ENCODE assay signal across 8 mouse cellular contexts in the genomic region with DNA sequence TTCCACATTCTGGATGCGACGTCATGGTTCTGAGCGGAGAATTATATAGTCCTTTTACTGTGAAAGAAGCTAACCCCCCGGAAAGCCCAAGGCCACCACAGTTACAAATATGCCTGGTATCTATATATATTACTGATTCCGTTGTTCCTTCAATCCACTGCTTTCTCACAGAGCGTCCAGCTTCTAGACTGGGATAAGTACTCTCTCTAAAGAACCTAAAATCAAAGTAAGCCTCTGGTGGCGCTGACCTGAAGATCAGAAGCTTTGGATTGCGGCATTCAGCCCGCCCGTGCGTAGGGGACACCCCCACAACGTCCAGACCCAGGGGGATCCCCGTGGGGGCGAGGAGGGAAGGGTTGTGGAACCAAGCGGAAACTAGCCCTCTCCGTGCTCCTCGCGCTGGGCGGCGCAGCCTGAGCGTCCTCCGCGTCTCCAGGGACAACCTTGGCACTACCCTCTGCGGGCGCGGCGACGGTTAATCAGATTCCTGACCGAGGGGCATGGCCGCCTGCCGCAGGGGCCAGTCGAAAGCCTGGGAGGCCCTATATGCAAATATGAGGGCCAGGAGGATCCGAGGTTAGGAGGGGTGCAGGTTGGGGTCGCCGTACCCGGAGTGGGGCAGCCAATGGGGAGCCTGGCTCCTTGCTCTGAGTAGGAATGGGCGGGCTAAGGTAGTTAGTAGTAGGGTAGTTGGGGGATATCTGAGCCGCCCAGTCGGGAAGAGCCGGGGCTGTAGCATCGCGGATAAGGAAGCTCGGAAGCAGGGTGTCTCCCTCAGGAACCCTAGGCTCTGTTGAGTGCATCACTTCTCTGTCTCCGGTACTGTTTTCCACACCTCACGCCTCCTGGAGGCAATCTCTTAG. TPM values are rescaled to one million over a fixed set of nuclear protein-coding genes. Genes with fewer than 3 reads are reported as not detected.
DNase-seq lines count a peak whose midpoint lies in the region; ATAC-seq and TF ChIP-seq lines count a peak whose summit lies in the region.

No protein-coding gene starts in this region.

- H3K9me3 ChIP-seq in erythroblast, embryonic 14.5 days (ENCODE audit: control insufficient read depth, low read length): no peaks in the 10 kb centered on the region
- H3K9me3 ChIP-seq in forebrain, embryonic 16.5 days (ENCODE audit: control insufficient read depth, low read length): no peaks in the 10 kb centered on the region

- ATAC-seq in erythroblast, adult 5-6 weeks (replicated peaks; ENCODE audit: low FRiP score, poor library complexity, severe bottlenecking): no peak
- peak; percentile 36 for ATAC-seq in forebrain, embryonic 16.5 days

- H3K4me3 ChIP-seq in erythroblast, embryonic 14.5 days (replicated peaks): peak overlapping the region; percentile 16
- peak overlapping the region; percentile 47 for H3K4me3 ChIP-seq in forebrain, embryonic 16.5 days (replicated peaks; ENCODE audit: low read length)
- peak overlapping the region; percentile 44 for H3K4me3 ChIP-seq in small intestine, adult 2 months (ENCODE audit: low read depth, low read length)

- peak overlapping the region; percentile 72 for H3K4me2 ChIP-seq in forebrain, embryonic 16.5 days (ENCODE audit: low read length)

- no peak for TF ChIP-seq CTCF in small intestine, adult 2 months (IDR thresholded peaks at IDR 0.05; ENCODE audit: extremely low read depth, insufficient read length, insufficient replicate concordance, low read depth, low read length)

- H3K27ac ChIP-seq in forebrain, embryonic 16.5 days (ENCODE audit: low read length): no peak overlapping the region
- no peak overlapping the region for H3K27ac ChIP-seq in small intestine, adult 2 months (ENCODE audit: insufficient read depth, low read depth, low read length)

- no peaks in the 10 kb centered on the region for H3K36me3 ChIP-seq in erythroblast, embryonic 14.5 days (ENCODE audit: control insufficient read depth)
- H3K36me3 ChIP-seq in forebrain, embryonic 16.5 days (ENCODE audit: control insufficient read depth, insufficient read depth): no peaks in the 10 kb centered on the region
- no peaks in the 10 kb centered on the region for H3K36me3 ChIP-seq in small intestine, adult 2 months (ENCODE audit: control insufficient read depth, insufficient read depth, low read length)

- peaks cover 44% of the 10 kb centered on the region for H3K27me3 ChIP-seq in erythroblast, embryonic 14.5 days (ENCODE audit: control insufficient read depth)
- peaks cover 32% of the 10 kb centered on the region for H3K27me3 ChIP-seq in forebrain, embryonic 16.5 days (replicated peaks; ENCODE audit: control insufficient read depth, insufficient read depth, low read length)
- peaks cover 19% of the 10 kb centered on the region for H3K27me3 ChIP-seq in small intestine, adult 2 months (ENCODE audit: control insufficient read depth, insufficient read depth, low read length)

- H3K4me1 ChIP-seq in erythroblast, embryonic 14.5 days (ENCODE audit: control insufficient read depth): no peaks in the 10 kb centered on the region
- H3K4me1 ChIP-seq in forebrain, embryonic 16.5 days (replicated peaks; ENCODE audit: control insufficient read depth, insufficient read depth, low read length): peaks cover 6% of the 10 kb centered on the region
- peaks cover 5% of the 10 kb centered on the region for H3K4me1 ChIP-seq in small intestine, adult 2 months (ENCODE audit: control insufficient read depth, insufficient read depth, insufficient read length, low read length)

- DNase-seq in ZHBTc4 (ENCODE audit: low read depth, low spot score): peak; percentile 66
- peak; percentile 7 for DNase-seq in kidney, adult 9 months
- DNase-seq in lung, postnatal 10 days: peak; percentile 22
- DNase-seq in thymus, postnatal 14 days: no peak

- TF ChIP-seq POLR2A in small intestine, adult 2 months (IDR thresholded peaks at IDR 0.05; ENCODE audit: low read depth, low read length): no peak

- WGBS in forebrain, embryonic 16.5 days: 3% methylated on average over 45 of the region's 45 CpGs
- 4% methylated on average over 45 of the region's 45 CpGs for WGBS in small intestine, adult 2 months

- peak overlapping the region; percentile 40 for H3K9ac ChIP-seq in forebrain, embryonic 16.5 days (replicated peaks; ENCODE audit: low read depth, low read length)

RNA-seq across cellular contexts. Expression of gene Ttll6, which starts 9.3 kb away (rescaled TPM):
- polyA plus RNA-seq in erythroblast, embryonic 14.5 days (2012): not detected in 2 replicates
- not detected in 2 replicates for total RNA-seq in erythroblast, adult 5-6 weeks (2015; ENCODE audit: low replicate concordance)
- total RNA-seq in erythroblast, adult 5-6 weeks (2017; ENCODE audit: low replicate concordance): not detected in 2 replicates
- 0.09 and 0.11 TPM in 2 replicates for polyA plus RNA-seq in forebrain, embryonic 16.5 days (2015; fragmentation: Nextera tagmentation; extraction: Ambion mirVana)
- polyA plus RNA-seq in small intestine, adult 2 months (2012; rRNA removed): 0.11 TPM in 1 of 2 replicates, not detected in the other

RNA-seq across cellular contexts. Expression of gene Calcoco2, which starts 12.5 kb away (rescaled TPM):
- 0.02 TPM in 1 of 2 replicates, not detected in the other for polyA plus RNA-seq in erythroblast, embryonic 14.5 days (2012)
- total RNA-seq in erythroblast, adult 5-6 weeks (2015; ENCODE audit: low replicate concordance): not detected in 2 replicates
- total RNA-seq in erythroblast, adult 5-6 weeks (2017; ENCODE audit: low replicate concordance): 0.17 TPM in 1 of 2 replicates, not detected in the other
- 0.17 and 0.22 TPM in 2 replicates for polyA plus RNA-seq in forebrain, embryonic 16.5 days (2015; fragmentation: Nextera tagmentation; extraction: Ambion mirVana)
- polyA plus RNA-seq in small intestine, adult 2 months (2012; rRNA removed): not detected in 2 replicates

RNA-seq across cellular contexts. Expression of gene Atp5g1, which starts 48.8 kb away (rescaled TPM):
- 12.4 and 31.7 TPM in 2 replicates for polyA plus RNA-seq in erythroblast, embryonic 14.5 days (2012)
- 127 and 128 TPM in 2 replicates for total RNA-seq in erythroblast, adult 5-6 weeks (2015; ENCODE audit: low replicate concordance)
- 4.8 and 21.7 TPM in 2 replicates for total RNA-seq in erythroblast, adult 5-6 weeks (2017; ENCODE audit: low replicate concordance)
- polyA plus RNA-seq in forebrain, embryonic 16.5 days (2015; fragmentation: Nextera tagmentation; extraction: Ambion mirVana): 408 and 422 TPM in 2 replicates
- 732 and 1,031 TPM in 2 replicates for polyA plus RNA-seq in small intestine, adult 2 months (2012; rRNA removed)

RNA-seq across cellular contexts. Expression of gene Ube2z, which starts 59.1 kb away (rescaled TPM):
- polyA plus RNA-seq in erythroblast, embryonic 14.5 days (2012): 1.1 and 1.5 TPM in 2 replicates
- 7.1 TPM in 2 replicates for total RNA-seq in erythroblast, adult 5-6 weeks (2015; ENCODE audit: low replicate concordance)
- total RNA-seq in erythroblast, adult 5-6 weeks (2017; ENCODE audit: low replicate concordance): 9.2 and 10.3 TPM in 2 replicates
- polyA plus RNA-seq in forebrain, embryonic 16.5 days (2015; fragmentation: Nextera tagmentation; extraction: Ambion mirVana): 35.4 and 36.5 TPM in 2 replicates
- polyA plus RNA-seq in small intestine, adult 2 months (2012; rRNA removed): 12.1 and 23.0 TPM in 2 replicates

Comparison
In these comparisons a context has a peak if more than half of its experiments do, and no peak if none do; other contexts are left out.
1. RNA of gene Atp5g1, which starts 48.8 kb away (polyA plus RNA-seq): 732 to 1,031 TPM in small intestine, adult 2 months and 408 to 422 TPM in forebrain, embryonic 16.5 days; 12.4 to 31.7 TPM in erythroblast, embryonic 14.5 days; every median in the first group is over 10 times any median in the second.
2. Peak in every context shown above with its lines, with median percentiles within 50 percentile points of each other: H3K4me3 ChIP-seq.